Mouse (Mus musculus): ENCODE results near the gene Syngr2. TPM values are rescaled to one million over a fixed set of nuclear protein-coding genes. Genes with fewer than 3 reads are reported as not detected.
A peak's percentile ranks its signal among the peaks of the same experiment; 100 is the strongest.

Gene Syngr2
- polyA plus RNA-seq, 1 experiment from 2014 or later: 78.7 TPM

DNA sequence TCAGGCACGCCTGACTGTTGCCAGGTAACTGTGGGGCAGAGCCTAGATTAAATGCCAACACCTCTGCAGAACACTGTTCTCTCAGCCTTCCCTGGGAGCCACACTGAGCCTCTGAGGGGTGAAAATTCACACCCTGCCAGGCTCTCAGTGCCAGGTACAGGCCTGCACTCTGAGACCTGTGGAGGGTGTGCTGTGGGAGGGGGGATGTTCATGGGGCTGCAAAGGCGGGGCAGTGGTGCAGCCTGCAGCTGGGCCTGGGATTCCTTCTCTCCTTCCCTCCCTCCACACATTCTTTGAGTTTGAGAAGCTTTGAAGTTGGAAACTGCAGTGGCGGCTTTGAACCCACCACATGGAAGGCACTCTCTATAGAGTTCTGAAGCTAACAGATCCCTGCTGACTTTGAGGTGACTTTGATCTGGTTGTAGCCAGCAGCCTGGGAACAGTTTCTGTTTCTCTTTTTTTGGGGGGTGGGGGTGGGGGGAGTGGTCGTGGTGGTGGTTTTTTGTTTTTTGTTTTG is 15.4 kb upstream of the Syngr2 start:
- no peak for ATAC-seq (replicated peaks; ENCODE audit: insufficient number of reproducible peaks, low FRiP score, low TSS enrichment)
- Histone ChIP-seq H3K36me3 (ENCODE audit: control insufficient read depth, insufficient read depth, low read length) (no peaks in the 10 kb centered on the region), H3K27me3 (ENCODE audit: control insufficient read depth, insufficient read depth, low read length) (peaks cover 13% of the 10 kb centered on the region; the same call in 1 of the 2 replicates), H3K4me3 (ENCODE audit: low read depth, low read length) (no peak overlapping the region), H3K9ac (ENCODE audit: low read depth, low read length) (no peak overlapping the region), H3K9me3 (replicated peaks; ENCODE audit: control insufficient read depth, low read length) (no peaks in the 10 kb centered on the region), H3K4me1 (ENCODE audit: control insufficient read depth, insufficient read depth, low read length) (peaks cover 32% of the 10 kb centered on the region), H3K27ac (ENCODE audit: low read depth, low read length) (no peak overlapping the region), H3K4me2 (no peak overlapping the region)
- WGBS (ENCODE audit: insufficient replicate concordance): 58% methylated on average over 4 of the region's 4 CpGs

GRCm38 (mm10) chr11:117796954-117797353 is 12.5 kb upstream of the Syngr2 start:
- H3K9me3 ChIP-seq (replicated peaks; ENCODE audit: control insufficient read depth, low read length): no peaks in the 10 kb centered on the region
- 38% methylated on average over 5 of the region's 5 CpGs for WGBS (ENCODE audit: insufficient replicate concordance)
- peaks cover 23% of the 10 kb centered on the region for H3K4me1 ChIP-seq (ENCODE audit: control insufficient read depth, insufficient read depth, low read length)
- H3K36me3 ChIP-seq (ENCODE audit: control insufficient read depth, insufficient read depth, low read length): no peaks in the 10 kb centered on the region
- H3K4me2 ChIP-seq: peak overlapping the region; percentile 9; the same call in 1 of the 2 replicates
- no peak overlapping the region for H3K9ac ChIP-seq (ENCODE audit: low read depth, low read length)
- H3K4me3 ChIP-seq (ENCODE audit: low read depth, low read length): no peak overlapping the region
- peaks cover 2% of the 10 kb centered on the region; the same call in 1 of the 2 replicates for H3K27me3 ChIP-seq (ENCODE audit: control insufficient read depth, insufficient read depth, low read length)
- no peak for ATAC-seq (replicated peaks; ENCODE audit: insufficient number of reproducible peaks, low FRiP score, low TSS enrichment)
- H3K27ac ChIP-seq (ENCODE audit: low read depth, low read length): peak overlapping the region; percentile 30; the same call in 1 of the 2 replicates

DNA sequence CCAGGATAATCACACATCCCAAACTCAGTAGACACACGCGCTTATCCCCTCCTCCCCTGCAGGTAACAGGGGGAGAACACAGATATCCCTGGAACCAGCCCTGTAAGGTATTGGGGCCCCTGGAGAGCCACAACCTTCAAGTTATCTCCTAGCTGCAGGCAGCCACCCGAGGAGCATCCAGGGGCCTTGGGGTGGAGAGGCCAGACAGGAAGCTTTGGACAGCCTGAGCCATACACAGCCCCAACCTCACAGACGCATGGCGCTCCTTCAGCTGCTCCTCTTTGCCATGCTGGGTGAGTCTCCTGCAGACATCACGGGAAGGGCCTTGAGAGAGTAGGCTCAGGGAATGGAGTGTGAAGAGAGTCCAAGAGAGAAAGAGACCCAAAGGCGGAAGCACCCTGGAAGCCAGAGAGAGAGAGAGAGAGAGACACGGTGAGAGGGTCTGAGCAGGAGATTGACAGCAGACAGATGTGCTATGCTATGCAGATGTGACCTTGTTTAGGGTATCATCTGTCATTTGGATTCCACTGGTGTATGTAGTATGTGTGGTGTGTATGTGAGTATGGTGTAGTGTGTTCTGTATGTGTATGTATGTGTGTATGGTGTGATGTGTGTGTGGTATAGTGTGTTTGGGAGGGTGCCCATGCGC is 11.8 kb upstream of the Syngr2 start, which contains the start of gene 6030468B19Rik:
Gene 6030468B19Rik (plus strand): TSS at position 150 of the 649 bp plus-strand sequence.
- Histone ChIP-seq H3K4me3 (ENCODE audit: low read depth, low read length) (peak within 1 kb of the TSS; percentile 30), H3K4me1 (ENCODE audit: control insufficient read depth, insufficient read depth, low read length) (peaks cover 16% of the 10 kb centered on the region), H3K36me3 (ENCODE audit: control insufficient read depth, insufficient read depth, low read length) (no peaks in the 10 kb centered on the region), H3K27me3 (ENCODE audit: control insufficient read depth, insufficient read depth, low read length) (no peaks in the 10 kb centered on the region), H3K9ac (ENCODE audit: low read depth, low read length) (peak within 1 kb of the TSS; percentile 59; the same call in 1 of the 2 replicates), H3K27ac (ENCODE audit: low read depth, low read length) (peak within 1 kb of the TSS; percentile 30), H3K4me2 (peak within 1 kb of the TSS; percentile 45), H3K9me3 (replicated peaks; ENCODE audit: control insufficient read depth, low read length) (no peaks in the 10 kb centered on the region)
- 38% methylated on average over 9 of the region's 9 CpGs for WGBS (ENCODE audit: insufficient replicate concordance)
- ATAC-seq (replicated peaks; ENCODE audit: insufficient number of reproducible peaks, low FRiP score, low TSS enrichment): peak; percentile 85

GRCm38 (mm10) chr11:117798160-117798541 is 11.3 kb upstream of the Syngr2 start:
- H3K27me3 ChIP-seq (ENCODE audit: control insufficient read depth, insufficient read depth, low read length): no peaks in the 10 kb centered on the region
- peak; percentile 36; the same call in 1 of the 2 replicates for ATAC-seq (replicated peaks; ENCODE audit: insufficient number of reproducible peaks, low FRiP score, low TSS enrichment)
- H3K4me2 ChIP-seq: peak overlapping the region; percentile 45
- H3K36me3 ChIP-seq (ENCODE audit: control insufficient read depth, insufficient read depth, low read length): no peaks in the 10 kb centered on the region
- H3K9me3 ChIP-seq (replicated peaks; ENCODE audit: control insufficient read depth, low read length): no peaks in the 10 kb centered on the region
- 3% methylated on average over 2 of the region's 2 CpGs for WGBS (ENCODE audit: insufficient replicate concordance)
- peaks cover 15% of the 10 kb centered on the region for H3K4me1 ChIP-seq (ENCODE audit: control insufficient read depth, insufficient read depth, low read length)
- H3K27ac ChIP-seq (ENCODE audit: low read depth, low read length): peak overlapping the region; percentile 18
- H3K4me3 ChIP-seq (ENCODE audit: low read depth, low read length): peak overlapping the region; percentile 30
- peak overlapping the region; percentile 59; the same call in 1 of the 2 replicates for H3K9ac ChIP-seq (ENCODE audit: low read depth, low read length)

- Histone ChIP-seq H3K4me1 (ENCODE audit: control insufficient read depth, insufficient read depth, low read length) (peaks cover 15% of the 10 kb centered on the region), H3K36me3 (ENCODE audit: control insufficient read depth, insufficient read depth, low read length) (no peaks in the 10 kb centered on the region)
Measured at GRCm38 (mm10) chr11:117799174-117799573, 10.3 kb upstream of the Syngr2 start.

GRCm38 (mm10) chr11:117800038-117800437 is 9.4 kb upstream of the Syngr2 start:
- Histone ChIP-seq H3K4me2 (no peak overlapping the region), H3K36me3 (ENCODE audit: control insufficient read depth, insufficient read depth, low read length) (no peaks in the 10 kb centered on the region), H3K4me1 (ENCODE audit: control insufficient read depth, insufficient read depth, low read length) (peaks cover 15% of the 10 kb centered on the region), H3K27me3 (ENCODE audit: control insufficient read depth, insufficient read depth, low read length) (no peaks in the 10 kb centered on the region), H3K9ac (ENCODE audit: low read depth, low read length) (no peak overlapping the region), H3K9me3 (replicated peaks; ENCODE audit: control insufficient read depth, low read length) (no peaks in the 10 kb centered on the region), H3K27ac (ENCODE audit: low read depth, low read length) (no peak overlapping the region), H3K4me3 (ENCODE audit: low read depth, low read length) (no peak overlapping the region)
- no peak for ATAC-seq (replicated peaks; ENCODE audit: insufficient number of reproducible peaks, low FRiP score, low TSS enrichment)
- WGBS (ENCODE audit: insufficient replicate concordance): 87% methylated on average over 7 of the region's 7 CpGs

More at GRCm38 (mm10) chr11:117799174-117799573, 10.3 kb upstream of the Syngr2 start:
- no peaks in the 10 kb centered on the region for H3K27me3 ChIP-seq (ENCODE audit: control insufficient read depth, insufficient read depth, low read length)
- H3K27ac ChIP-seq (ENCODE audit: low read depth, low read length): no peak overlapping the region
- peak overlapping the region; percentile 30; the same call in 1 of the 2 replicates for H3K4me3 ChIP-seq (ENCODE audit: low read depth, low read length)
- WGBS (ENCODE audit: insufficient replicate concordance): 50% methylated on average over 5 of the region's 5 CpGs
- peak overlapping the region; percentile 45 for H3K4me2 ChIP-seq
- ATAC-seq (replicated peaks; ENCODE audit: insufficient number of reproducible peaks, low FRiP score, low TSS enrichment): no peak
- H3K9me3 ChIP-seq (replicated peaks; ENCODE audit: control insufficient read depth, low read length): no peaks in the 10 kb centered on the region
- peak overlapping the region; percentile 59 for H3K9ac ChIP-seq (ENCODE audit: low read depth, low read length)

DNA sequence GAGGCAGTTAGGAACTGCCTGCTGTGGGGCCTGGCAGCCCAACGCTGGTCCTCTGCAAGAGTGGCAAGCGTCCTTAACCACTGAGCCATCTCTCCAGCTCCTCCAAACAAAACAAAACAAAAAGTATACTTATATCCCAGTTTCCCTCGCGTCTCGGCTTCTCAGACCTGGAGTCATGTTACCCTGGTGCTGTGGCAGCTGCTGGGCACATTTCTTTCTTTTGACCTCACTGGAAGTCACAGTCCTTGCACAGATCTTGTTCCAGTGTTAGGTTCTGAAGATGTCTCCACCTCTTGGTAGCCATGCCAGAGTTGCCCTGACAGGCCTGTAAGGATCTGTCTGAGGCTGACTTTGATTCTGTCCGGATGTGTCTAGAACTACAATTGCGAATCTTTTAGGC is 7.8 kb upstream of the Syngr2 start:
- Histone ChIP-seq H3K4me3 (ENCODE audit: low read depth, low read length) (no peak overlapping the region), H3K27me3 (ENCODE audit: control insufficient read depth, insufficient read depth, low read length) (peaks cover 3% of the 10 kb centered on the region; the same call in 1 of the 2 replicates), H3K4me1 (ENCODE audit: control insufficient read depth, insufficient read depth, low read length) (peaks cover 15% of the 10 kb centered on the region), H3K9me3 (replicated peaks; ENCODE audit: control insufficient read depth, low read length) (no peaks in the 10 kb centered on the region), H3K4me2 (no peak overlapping the region), H3K27ac (ENCODE audit: low read depth, low read length) (no peak overlapping the region), H3K9ac (ENCODE audit: low read depth, low read length) (no peak overlapping the region), H3K36me3 (ENCODE audit: control insufficient read depth, insufficient read depth, low read length) (no peaks in the 10 kb centered on the region)
- 72% methylated on average over 7 of the region's 7 CpGs for WGBS (ENCODE audit: insufficient replicate concordance)
- no peak for ATAC-seq (replicated peaks; ENCODE audit: insufficient number of reproducible peaks, low FRiP score, low TSS enrichment)

GRCm38 (mm10) chr11:117803166-117803688 is 6.2 kb upstream of the Syngr2 start:
- Histone ChIP-seq H3K27ac (ENCODE audit: low read depth, low read length) (no peak overlapping the region), H3K4me2 (no peak overlapping the region), H3K4me3 (ENCODE audit: low read depth, low read length) (no peak overlapping the region), H3K9me3 (replicated peaks; ENCODE audit: control insufficient read depth, low read length) (no peaks in the 10 kb centered on the region), H3K27me3 (ENCODE audit: control insufficient read depth, insufficient read depth, low read length) (peaks cover 3% of the 10 kb centered on the region; the same call in 1 of the 2 replicates), H3K4me1 (ENCODE audit: control insufficient read depth, insufficient read depth, low read length) (peaks cover 5% of the 10 kb centered on the region), H3K36me3 (ENCODE audit: control insufficient read depth, insufficient read depth, low read length) (no peaks in the 10 kb centered on the region), H3K9ac (ENCODE audit: low read depth, low read length) (no peak overlapping the region)
- no peak for ATAC-seq (replicated peaks; ENCODE audit: insufficient number of reproducible peaks, low FRiP score, low TSS enrichment)
- WGBS (ENCODE audit: insufficient replicate concordance): 93% methylated on average over 3 of the region's 3 CpGs
